Mouse (Mus musculus) gastrocnemius, postnatal 25 days (tissue): Measurements from ENCODE around the gene Ackr2. TPM values are rescaled to one million over a fixed set of nuclear protein-coding genes. Genes with fewer than 3 reads are reported as not detected.
A peak's percentile ranks its signal among the peaks of the same experiment; 100 is the strongest.

Experiments used
- DNase-seq: peaks from one replicate; pipeline ENCODE4 v3.0.0; 2022
- total RNA-seq, 2 experiments: library from RNA; stranded (reverse); gene quantifications; 1 replicate in 1 of 2; 2 replicates in 1 of 2; pipeline ENCODE4 v1.2.3; 2021

Gene Ackr2
- total RNA-seq, 2 experiments from 2014 or later, result 1.9 to 2.0 TPM

DNA sequence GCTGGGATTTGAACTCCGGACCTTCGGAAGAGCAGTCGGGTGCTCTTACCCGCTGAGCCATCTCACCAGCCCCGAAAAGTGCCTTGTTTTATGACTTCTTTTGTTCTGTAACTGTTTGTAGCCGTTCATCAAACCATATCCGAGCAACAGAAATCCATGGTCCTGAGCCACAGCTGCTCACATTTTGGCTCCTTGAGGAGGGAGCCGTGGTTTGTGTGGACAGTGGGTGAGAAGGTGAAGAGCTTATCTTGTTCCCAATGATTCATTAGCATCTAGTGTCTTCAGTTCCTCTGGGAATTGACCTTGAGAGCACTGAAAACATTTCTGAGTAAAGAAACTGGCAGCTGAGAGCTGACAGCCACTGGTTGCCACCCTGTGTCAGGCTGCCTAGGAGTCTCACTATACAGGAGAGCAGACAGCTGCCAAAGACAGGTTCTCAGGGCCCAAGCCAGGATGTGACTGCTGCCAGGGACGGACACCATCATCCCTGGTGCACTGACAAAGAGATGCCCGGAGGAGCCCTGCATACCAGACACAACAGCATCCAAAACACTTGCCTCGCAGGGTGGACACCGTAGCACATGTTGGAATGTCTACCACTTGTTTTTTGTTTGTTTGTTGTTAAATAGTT lies 6.0 kb upstream of the Ackr2 start:
- DNase-seq, result no peak

DNA sequence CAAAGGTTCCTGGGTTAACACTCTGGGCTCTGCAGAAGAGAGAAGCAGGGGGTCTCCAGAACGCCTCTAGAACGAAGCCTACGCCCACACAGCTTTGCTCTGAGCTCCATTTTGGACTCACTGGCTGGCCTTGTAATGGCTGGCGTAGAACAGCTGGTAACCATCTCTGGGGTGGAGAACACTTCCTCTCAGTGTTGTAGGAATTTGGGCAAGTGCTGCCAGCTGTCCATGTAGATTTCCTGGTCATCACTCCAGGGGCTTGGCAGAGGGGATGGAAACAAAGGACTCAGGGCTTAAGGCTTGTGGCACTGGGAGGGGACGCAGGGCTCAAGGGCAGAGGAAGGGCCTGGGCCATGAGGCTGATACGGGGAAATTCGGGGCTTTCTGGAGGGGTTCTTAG lies 3.7 kb upstream of the Ackr2 start:
- no peak for DNase-seq

DNA sequence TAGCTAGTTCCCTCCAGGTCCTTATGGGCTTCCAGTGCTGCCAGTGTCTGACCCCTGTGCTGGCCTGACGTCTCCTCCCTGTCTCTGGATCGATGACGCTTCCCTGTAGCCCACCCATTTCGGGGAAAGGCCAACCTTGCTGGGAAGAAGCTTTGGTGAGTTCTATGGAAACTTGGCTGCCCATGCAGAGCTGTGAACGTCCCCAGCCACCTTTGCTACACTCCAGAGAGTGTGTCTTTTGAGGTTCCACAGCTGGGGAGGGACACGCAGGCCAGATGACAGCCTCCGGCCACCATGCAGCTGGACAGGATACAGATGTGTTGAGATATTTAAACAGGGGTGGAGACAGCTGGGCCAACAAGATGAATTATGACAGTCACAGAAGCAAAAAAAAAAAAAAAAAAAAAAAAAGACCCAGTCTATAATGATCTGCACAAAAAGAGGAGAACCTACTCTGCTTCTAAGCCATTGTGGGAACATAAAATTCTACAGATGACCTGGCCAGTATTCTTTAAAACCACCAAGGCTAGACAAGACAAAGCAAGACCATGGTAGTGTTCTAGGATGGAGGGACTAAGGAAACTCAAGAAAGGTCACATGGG lies 2.7 kb upstream of the Ackr2 start:
- no peak for DNase-seq

- no peak for DNase-seq
Observed at GRCm38 (mm10) chr9:121896820-121897219, 1.3 kb upstream of the Ackr2 start.

- DNase-seq, result no peak
Observed at GRCm38 (mm10) chr9:121899306-121899705, 1.2 kb downstream of the Ackr2 start.

DNA sequence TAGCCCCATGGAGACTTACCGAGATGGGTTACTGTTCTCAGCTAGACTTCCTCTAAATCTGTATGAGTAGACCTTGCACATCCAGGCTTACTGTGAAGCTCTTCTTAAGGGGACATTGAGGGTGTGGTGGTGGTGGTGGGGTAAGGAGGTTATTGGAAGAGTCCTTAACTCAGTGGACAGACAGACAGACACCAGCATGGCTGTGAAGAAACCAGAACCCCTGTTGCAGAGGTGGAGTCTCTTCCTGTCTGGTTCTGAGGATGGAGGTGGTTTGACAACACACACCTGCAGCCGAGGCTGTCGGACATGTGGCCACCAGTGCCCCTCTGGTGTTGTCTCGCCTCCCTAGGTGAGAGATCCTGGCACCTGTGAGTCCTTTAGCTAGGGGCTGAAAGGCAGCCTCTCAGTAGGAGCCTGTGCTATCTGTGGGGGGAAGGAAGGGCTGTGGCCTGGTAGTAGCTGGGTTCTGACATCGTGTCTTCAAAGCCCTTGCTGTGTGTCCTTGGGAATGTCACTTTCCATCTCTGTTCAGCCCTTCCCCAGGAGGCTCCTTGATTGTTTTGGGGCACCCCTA lies 2.2 kb downstream of the Ackr2 start:
- no peak for DNase-seq

DNA sequence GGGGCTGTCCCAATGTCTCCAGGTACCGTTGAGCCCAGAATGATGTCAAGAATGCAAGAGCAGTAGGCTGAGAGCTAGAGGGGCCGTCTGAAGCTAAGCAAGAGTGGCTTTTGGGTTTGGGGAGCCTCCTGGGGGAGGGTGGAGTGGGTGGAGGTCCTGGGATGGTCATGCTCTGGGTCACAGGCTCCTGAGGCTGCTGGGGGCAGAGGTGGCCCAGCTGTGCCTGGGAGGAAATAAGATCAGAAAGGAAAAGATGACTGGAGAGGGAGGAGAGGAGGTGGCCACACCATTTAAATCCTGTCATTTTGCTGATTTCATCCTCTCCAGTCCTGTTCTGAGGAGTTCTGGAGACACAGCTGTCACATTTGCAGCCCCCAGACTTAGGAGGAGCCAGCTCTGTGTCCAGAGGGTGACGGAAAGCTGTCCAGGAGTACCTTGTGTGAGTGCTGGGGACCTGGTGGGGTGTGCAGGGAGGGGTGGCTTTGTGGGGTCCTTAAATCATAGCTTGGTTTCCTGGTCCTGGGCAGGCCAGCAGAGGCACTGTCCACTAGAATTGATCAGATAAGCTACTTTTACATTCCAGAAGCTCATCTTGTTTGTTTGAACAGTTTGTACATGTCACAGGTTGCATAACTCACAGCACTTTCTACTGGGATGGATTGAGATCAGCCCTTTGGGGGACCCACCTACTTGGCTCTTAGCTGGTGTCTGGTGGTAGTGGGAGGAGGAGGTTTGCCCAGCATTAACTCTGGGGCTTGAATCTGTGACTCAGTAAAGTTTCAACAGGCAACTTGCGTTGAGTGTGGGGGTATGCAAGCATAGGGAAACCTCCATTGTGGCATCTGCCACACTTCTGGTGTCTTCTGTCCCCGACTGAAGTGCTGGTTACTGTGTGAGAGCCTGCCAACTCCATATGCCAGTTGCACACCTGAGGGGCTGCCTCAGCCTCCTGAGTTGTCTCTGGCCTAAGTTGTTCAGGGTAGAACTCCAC lies 3.9 kb downstream of the Ackr2 start:
- DNase-seq, result peak; percentile 25

DNA sequence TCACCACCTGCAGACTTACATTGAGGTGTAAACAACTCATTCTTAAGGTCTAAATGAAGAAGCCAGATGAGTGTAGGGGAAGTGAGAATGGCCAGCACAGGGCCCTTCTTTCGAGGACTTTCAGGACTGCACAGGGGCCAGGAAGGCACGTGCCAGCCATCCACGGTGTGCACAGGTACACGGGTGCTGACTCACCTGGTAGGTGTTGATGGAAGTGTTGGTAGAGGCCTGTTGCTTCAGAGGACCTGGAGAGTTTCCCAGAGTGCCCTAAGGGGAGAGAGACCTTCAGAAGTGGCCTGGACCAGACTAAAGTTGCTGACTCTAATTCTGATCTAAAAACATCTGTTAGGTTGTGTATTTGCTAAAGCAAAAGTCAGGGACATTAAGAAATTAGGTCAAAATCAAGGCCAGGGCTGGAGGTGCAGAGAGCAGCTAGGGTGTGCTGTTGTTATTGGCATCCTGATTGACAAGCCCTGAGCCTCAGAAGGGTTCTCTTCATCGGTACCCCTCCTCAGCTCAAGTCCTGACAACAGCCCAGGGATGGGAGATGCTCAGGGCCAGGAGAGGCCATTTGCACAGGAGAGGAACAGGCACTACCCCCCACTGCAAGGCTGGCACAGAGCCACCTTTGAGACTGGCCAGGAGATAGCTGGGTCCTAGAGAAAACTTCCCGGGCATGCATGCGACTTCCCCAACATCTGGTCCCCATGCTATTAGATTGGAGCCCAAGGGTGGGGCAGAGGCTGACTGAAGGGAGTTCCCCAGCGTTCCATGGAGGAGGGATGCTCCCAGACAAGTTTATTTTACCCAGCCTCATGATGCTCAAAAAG lies 5.5 kb downstream of the Ackr2 start:
- peak; percentile 58 for DNase-seq

- no peak for DNase-seq
Observed at GRCm38 (mm10) chr9:121904319-121904718, 6.2 kb downstream of the Ackr2 start.

- no peak for DNase-seq
Observed at GRCm38 (mm10) chr9:121904946-121905345, 6.8 kb downstream of the Ackr2 start.

GRCm38 (mm10) chr9:121905556-121906185 lies 7.5 kb downstream of the Ackr2 start:
- no peak for DNase-seq

GRCm38 (mm10) chr9:121906456-121906855 lies 8.3 kb downstream of the Ackr2 start:
- DNase-seq, result no peak

DNA sequence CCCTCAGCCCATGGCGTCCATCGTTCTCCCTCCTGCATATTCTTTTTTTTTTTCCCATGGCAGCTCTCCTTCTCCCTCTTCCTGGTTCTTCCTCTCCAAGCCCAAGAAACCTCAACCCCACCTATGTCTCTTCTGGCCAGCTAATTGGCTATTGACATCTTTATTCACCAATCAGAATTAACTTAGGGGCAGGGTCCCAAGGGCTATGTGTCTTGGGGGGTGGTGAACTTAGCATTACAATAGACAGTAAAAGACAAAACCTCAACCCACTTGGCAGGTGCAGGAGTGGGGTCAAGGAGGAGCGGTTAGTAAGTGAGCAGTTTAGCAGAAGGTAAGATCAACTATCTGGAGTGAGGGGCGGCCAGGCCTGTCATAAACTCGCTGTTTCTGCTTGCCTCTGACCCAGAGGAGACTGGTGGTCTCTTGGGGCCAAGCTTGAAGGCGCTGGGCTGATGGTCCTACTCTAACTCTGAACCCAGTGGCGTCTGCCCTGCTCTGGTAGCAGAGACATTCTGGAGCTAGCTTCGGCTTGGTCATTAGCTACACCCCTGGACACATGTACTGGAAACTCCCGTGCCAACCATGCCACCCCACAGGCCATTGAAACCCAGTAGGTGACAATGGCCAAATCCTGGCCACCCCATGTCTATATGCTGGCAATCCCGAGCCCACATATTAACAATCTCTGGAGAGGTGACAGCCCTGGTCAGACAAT lies 9.4 kb downstream of the Ackr2 start:
- no peak for DNase-seq

DNA sequence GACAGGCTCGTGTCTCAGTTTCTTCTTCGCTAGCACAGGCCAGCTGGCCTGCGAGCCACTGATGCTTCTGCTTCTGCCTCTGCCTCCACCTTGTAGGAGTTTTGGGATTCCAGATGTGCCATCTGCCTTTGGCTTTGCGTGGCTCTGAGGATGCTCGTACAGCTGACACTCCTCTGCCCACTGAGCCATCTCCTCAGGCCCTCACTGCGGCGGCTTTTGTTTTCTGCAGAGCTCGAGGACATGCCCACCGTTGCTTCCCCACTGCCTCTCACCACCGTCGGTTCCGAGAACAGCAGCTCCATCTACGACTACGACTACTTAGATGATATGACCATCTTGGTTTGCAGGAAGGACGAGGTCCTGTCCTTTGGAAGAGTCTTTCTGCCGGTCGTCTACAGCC lies 10.2 kb downstream of the Ackr2 start:
- DNase-seq, result no peak

GRCm38 (mm10) chr9:121909635-121910034 lies 11.5 kb downstream of the Ackr2 start:
- no peak for DNase-seq

GRCm38 (mm10) chr9:121911196-121911595 lies 13.0 kb downstream of the Ackr2 start:
- DNase-seq, result no peak

DNA sequence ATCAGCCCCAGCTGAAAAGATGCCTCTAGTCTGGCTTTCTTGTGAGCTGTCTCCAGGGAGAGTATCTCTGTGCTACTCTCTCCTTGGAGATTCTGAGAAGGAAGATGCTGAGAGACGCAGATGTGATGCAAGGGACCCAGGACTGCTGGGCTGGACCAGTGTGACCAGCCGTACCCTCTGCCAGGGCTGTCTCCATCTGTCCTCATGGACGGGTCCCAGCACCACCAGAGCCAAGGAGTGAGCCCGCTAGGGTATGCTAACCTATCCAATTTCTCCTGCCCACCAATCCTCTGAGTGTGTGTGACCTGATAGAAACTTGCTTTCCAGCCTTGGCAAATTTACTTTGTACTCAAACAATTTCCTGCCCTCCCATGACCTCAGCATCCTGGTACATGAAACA lies 14.6 kb downstream of the Ackr2 start:
- DNase-seq, result no peak

DNA sequence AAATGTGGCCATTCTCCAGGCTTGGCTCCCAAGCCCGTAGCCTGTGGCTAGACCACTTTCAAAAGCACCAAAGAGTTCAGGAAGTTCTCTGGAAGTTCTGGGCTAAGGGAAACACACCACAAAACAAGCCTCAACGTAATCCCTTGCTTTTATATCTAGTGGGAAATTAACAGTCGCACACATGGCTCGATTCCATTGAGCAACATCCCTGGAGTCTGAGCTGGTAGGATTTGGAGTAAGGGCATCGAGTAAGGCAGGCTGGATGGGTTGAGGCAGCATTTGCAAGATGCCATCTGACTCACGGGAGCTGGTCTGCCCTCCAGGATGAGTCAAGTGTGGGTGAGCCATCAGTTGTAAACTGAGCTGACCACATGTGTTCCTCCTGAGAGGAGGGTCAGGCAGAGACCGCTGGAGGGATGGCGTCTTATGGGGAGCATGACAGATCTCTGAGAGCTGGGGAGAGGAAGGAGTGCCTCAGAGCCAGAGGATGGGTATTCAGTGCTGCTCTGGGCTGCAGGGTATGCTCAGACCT lies 16.1 kb downstream of the Ackr2 start:
- no peak for DNase-seq

DNA sequence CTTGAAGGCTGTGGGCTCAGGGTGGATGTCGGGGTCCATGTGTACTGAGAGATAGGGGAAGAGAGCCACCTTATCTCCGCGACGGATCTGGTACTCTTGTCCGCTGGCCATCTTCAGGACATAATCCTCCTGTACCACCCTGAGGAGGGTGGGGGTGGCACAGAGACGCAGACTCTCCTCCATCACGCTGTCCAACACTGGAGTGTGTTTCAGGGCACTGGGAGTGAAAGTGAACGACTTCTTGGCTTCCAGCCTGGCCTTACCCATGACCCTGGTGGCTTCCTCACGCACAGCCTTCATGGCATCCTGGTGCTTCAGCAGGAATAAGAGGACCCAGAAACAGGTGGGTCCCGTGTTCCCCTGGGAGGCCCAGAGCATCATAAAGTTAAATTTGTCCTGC lies 16.9 kb downstream of the Ackr2 start:
- DNase-seq, result no peak

- no peak for DNase-seq
Observed at GRCm38 (mm10) chr9:121916102-121916501, 17.9 kb downstream of the Ackr2 start, which contains the start of gene Cyp8b1. Cyp8b1 (minus strand) TSS chr9:121916305.
